Mouse (Mus musculus): ENCODE measurements around the gene Gli2. TPM values are rescaled to one million over a fixed set of nuclear protein-coding genes. Genes with fewer than 3 reads are reported as not detected.
A peak's percentile ranks its signal among the peaks of the same experiment; 100 is the strongest.

Gene Gli2
- polyA plus RNA-seq, 1 experiment from 2014 or later, result 17.8 TPM

DNA sequence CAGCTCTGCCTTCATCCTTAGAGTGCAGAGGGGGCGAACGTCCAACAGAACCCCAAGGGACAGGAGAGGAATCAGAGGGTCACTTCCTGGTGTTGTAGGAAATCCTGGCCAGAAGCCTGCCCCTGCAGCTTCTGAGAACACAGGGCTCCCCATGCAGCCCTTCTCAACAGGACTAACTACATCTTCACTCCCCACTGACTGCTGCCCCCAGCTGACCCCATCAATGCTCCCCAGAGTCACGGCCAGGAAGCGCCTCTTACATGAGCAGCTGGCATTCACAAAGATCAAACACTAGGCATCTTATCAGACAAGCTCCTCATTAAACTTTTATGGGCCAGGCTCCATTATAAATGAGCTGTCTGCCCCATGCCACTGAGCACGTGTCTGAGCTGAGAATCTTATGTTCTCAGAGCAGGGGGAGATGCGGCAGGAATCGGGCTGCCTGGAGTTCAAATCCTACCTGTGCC lies 172.6 kb downstream of the Gli2 start:
- no peak overlapping the region for H3K27ac ChIP-seq (replicated peaks; ENCODE audit: low read depth, low read length)
- no peak for ATAC-seq (ENCODE audit: insufficient number of reproducible peaks, low FRiP score, low TSS enrichment, low read depth)

GRCm38 (mm10) chr1:118878291-118878690 lies 175.1 kb downstream of the Gli2 start:
- no peaks in the 10 kb centered on the region for H3K36me3 ChIP-seq (ENCODE audit: control insufficient read depth, insufficient read depth, low read length)
- no peaks in the 10 kb centered on the region for H3K9me3 ChIP-seq (ENCODE audit: control insufficient read depth, low read length)
- ATAC-seq (ENCODE audit: insufficient number of reproducible peaks, low FRiP score, low TSS enrichment, low read depth), result 0 out of 2 replicates have a peak, but pooled peaks have one; percentile 34
- H3K4me2 ChIP-seq (ENCODE audit: low read depth, severe bottlenecking), result no peak overlapping the region
- H3K9ac ChIP-seq (ENCODE audit: low read length), result no peak overlapping the region
- 14% methylated on average over 6 of the region's 6 CpGs for WGBS
- no peaks in the 10 kb centered on the region for H3K27me3 ChIP-seq (ENCODE audit: control insufficient read depth, insufficient read depth, low read length)
- H3K4me3 ChIP-seq (ENCODE audit: low read depth, low read length), result no peak overlapping the region
- H3K27ac ChIP-seq (replicated peaks; ENCODE audit: low read depth, low read length), result peak overlapping the region; percentile 68; the same call in 1 of the 2 replicates
- peaks cover 19% of the 10 kb centered on the region for H3K4me1 ChIP-seq (ENCODE audit: control insufficient read depth, insufficient read depth, low read length)
- peak; percentile 68 for DNase-seq (ENCODE audit: low spot score)

More for the DNA sequence above, 172.6 kb downstream of the Gli2 start:
- Histone ChIP-seq H3K4me3 (ENCODE audit: low read depth, low read length) (no peak overlapping the region), H3K9me3 (ENCODE audit: control insufficient read depth, low read length) (no peaks in the 10 kb centered on the region), H3K9ac (ENCODE audit: low read length) (no peak overlapping the region), H3K36me3 (ENCODE audit: control insufficient read depth, insufficient read depth, low read length) (no peaks in the 10 kb centered on the region), H3K27me3 (ENCODE audit: control insufficient read depth, insufficient read depth, low read length) (no peaks in the 10 kb centered on the region), H3K4me1 (ENCODE audit: control insufficient read depth, insufficient read depth, low read length) (peaks cover 19% of the 10 kb centered on the region), H3K4me2 (ENCODE audit: low read depth, severe bottlenecking) (no peak overlapping the region)
- WGBS, result 24% methylated on average over 7 of the region's 7 CpGs
- DNase-seq (ENCODE audit: low spot score), result peak; percentile 42

DNA sequence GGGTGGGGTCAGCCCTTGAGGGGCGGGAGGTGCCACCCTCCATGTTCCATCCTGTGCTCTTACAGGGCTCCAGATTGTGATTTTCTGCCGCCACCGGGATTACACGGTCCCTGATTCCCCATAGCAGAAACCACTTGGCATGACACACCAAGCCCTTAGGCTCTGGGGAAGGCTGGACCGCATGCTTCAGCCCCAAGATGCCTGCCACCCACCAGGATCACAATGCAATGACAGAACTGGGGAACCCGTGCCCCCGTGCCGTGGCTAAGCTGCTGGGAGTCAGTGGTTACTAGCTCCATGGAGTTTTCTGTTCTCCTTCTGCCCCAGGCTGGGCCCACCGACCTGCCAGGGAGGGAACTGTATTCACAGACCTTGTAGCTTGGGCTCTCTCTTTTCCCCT lies 178.2 kb downstream of the Gli2 start:
- Histone ChIP-seq H3K4me2 (ENCODE audit: low read depth, severe bottlenecking) (no peak overlapping the region), H3K4me3 (ENCODE audit: low read depth, low read length) (no peak overlapping the region), H3K36me3 (ENCODE audit: control insufficient read depth, insufficient read depth, low read length) (no peaks in the 10 kb centered on the region; the same call in 1 of the 2 replicates), H3K9ac (ENCODE audit: low read length) (no peak overlapping the region), H3K27me3 (ENCODE audit: control insufficient read depth, insufficient read depth, low read length) (no peaks in the 10 kb centered on the region), H3K4me1 (ENCODE audit: control insufficient read depth, insufficient read depth, low read length) (peaks cover 14% of the 10 kb centered on the region), H3K27ac (replicated peaks; ENCODE audit: low read depth, low read length) (no peak overlapping the region), H3K9me3 (ENCODE audit: control insufficient read depth, low read length) (no peaks in the 10 kb centered on the region)
- ATAC-seq (ENCODE audit: insufficient number of reproducible peaks, low FRiP score, low TSS enrichment, low read depth) (no peak), DNase-seq (ENCODE audit: low spot score) (no peak)
- 91% methylated on average over 9 of the region's 9 CpGs for WGBS

DNA sequence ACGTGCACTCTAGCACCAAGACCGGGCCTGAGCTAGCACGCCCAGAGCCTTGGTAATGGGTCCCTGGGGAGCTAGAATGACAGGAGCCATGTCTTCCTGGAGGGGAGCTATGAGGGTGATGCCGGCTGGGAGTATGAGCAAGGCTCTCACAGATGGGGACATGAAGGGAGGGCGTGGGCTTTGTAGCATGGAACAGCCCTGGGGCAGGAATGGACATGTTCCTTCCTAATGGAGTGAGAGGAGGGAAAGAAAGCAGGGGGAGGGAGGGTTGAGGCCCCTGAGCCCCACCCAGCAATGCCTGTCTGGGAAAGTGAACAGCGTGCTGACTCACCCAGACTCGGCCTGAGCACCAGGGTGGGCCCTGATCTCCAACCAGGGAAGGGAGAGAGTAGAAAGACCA lies 179.9 kb downstream of the Gli2 start:
- no peaks in the 10 kb centered on the region for H3K27me3 ChIP-seq (ENCODE audit: control insufficient read depth, insufficient read depth, low read length)
- DNase-seq (ENCODE audit: low spot score) (no peak), ATAC-seq (ENCODE audit: insufficient number of reproducible peaks, low FRiP score, low TSS enrichment, low read depth) (no peak)
- H3K4me3 ChIP-seq (ENCODE audit: low read depth, low read length), result no peak overlapping the region
- H3K4me1 ChIP-seq (ENCODE audit: control insufficient read depth, insufficient read depth, low read length), result peaks cover 5% of the 10 kb centered on the region; the same call in 1 of the 2 replicates
- H3K4me2 ChIP-seq (ENCODE audit: low read depth, severe bottlenecking), result no peak overlapping the region
- no peak overlapping the region for H3K27ac ChIP-seq (replicated peaks; ENCODE audit: low read depth, low read length)
- no peak overlapping the region for H3K9ac ChIP-seq (ENCODE audit: low read length)
- H3K9me3 ChIP-seq (ENCODE audit: control insufficient read depth, low read length), result no peaks in the 10 kb centered on the region
- H3K36me3 ChIP-seq (ENCODE audit: control insufficient read depth, insufficient read depth, low read length), result no peaks in the 10 kb centered on the region; the same call in 1 of the 2 replicates
- 73% methylated on average over 7 of the region's 7 CpGs for WGBS

DNA sequence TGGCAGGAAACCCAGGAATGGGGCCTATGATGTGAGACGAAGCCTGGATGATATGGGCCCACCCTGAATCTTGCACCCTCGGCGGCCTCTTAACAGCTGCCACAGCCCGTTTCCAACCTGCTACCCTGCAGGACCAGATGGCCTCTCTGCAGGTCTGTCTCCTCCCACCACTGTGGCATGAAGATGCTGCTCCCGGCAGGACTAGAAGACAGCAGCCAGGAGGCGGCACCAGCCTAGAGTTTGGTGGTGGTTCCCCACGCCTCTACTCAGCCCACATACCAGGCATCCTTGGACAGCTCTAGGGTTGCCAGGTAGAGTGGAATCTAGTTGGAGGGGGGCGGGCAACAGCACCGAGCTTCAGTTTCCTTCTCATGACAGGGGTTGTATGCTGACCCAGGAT lies 188.7 kb downstream of the Gli2 start:
- Histone ChIP-seq H3K4me3 (ENCODE audit: low read depth, low read length) (no peak overlapping the region), H3K27ac (replicated peaks; ENCODE audit: low read depth, low read length) (no peak overlapping the region), H3K4me1 (ENCODE audit: control insufficient read depth, insufficient read depth, low read length) (no peaks in the 10 kb centered on the region), H3K4me2 (ENCODE audit: low read depth, severe bottlenecking) (no peak overlapping the region; the same call in 1 of the 2 replicates), H3K27me3 (ENCODE audit: control insufficient read depth, insufficient read depth, low read length) (no peaks in the 10 kb centered on the region), H3K36me3 (ENCODE audit: control insufficient read depth, insufficient read depth, low read length) (peaks cover 7% of the 10 kb centered on the region), H3K9me3 (ENCODE audit: control insufficient read depth, low read length) (no peaks in the 10 kb centered on the region), H3K9ac (ENCODE audit: low read length) (no peak overlapping the region)
- 64% methylated on average over 9 of the region's 9 CpGs for WGBS
- DNase-seq (ENCODE audit: low spot score) (no peak), ATAC-seq (ENCODE audit: insufficient number of reproducible peaks, low FRiP score, low TSS enrichment, low read depth) (no peak)

DNA sequence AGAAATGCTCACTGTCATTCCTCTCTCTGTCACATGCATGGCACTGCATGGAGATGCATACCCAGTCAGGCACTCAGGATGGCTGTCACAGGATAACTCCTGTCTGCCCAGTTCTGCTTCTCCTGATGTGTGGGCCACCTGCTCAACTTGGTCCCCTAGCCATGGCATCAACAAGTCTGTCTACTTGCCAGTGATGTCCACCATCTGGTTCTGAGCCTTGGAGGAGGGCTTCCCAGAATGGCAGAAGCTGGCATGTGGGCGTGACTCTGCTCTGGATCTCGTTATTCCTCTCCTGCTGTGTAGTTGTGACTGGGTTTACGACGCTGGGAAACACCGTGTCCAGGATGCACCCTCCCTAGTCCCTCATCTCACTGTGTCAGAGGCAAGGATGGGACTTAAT lies 189.4 kb downstream of the Gli2 start:
- Histone ChIP-seq H3K4me3 (ENCODE audit: low read depth, low read length) (no peak overlapping the region), H3K36me3 (ENCODE audit: control insufficient read depth, insufficient read depth, low read length) (peaks cover 7% of the 10 kb centered on the region), H3K4me2 (ENCODE audit: low read depth, severe bottlenecking) (no peak overlapping the region), H3K9me3 (ENCODE audit: control insufficient read depth, low read length) (no peaks in the 10 kb centered on the region), H3K9ac (ENCODE audit: low read length) (no peak overlapping the region), H3K4me1 (ENCODE audit: control insufficient read depth, insufficient read depth, low read length) (0 out of 2 replicates have a peak, but pooled peaks cover under 1% of the 10 kb centered on the region), H3K27ac (replicated peaks; ENCODE audit: low read depth, low read length) (no peak overlapping the region), H3K27me3 (ENCODE audit: control insufficient read depth, insufficient read depth, low read length) (no peaks in the 10 kb centered on the region)
- ATAC-seq (ENCODE audit: insufficient number of reproducible peaks, low FRiP score, low TSS enrichment, low read depth) (no peak), DNase-seq (ENCODE audit: low spot score) (no peak)
- 47% methylated on average over 5 of the region's 5 CpGs for WGBS

GRCm38 (mm10) chr1:118858101-118858500 lies 195.3 kb downstream of the Gli2 start:
- ATAC-seq (ENCODE audit: insufficient number of reproducible peaks, low FRiP score, low TSS enrichment, low read depth) (no peak), DNase-seq (ENCODE audit: low spot score) (no peak)
- Histone ChIP-seq H3K36me3 (ENCODE audit: control insufficient read depth, insufficient read depth, low read length) (peaks cover 2% of the 10 kb centered on the region), H3K27me3 (ENCODE audit: control insufficient read depth, insufficient read depth, low read length) (no peaks in the 10 kb centered on the region), H3K4me1 (ENCODE audit: control insufficient read depth, insufficient read depth, low read length) (0 out of 2 replicates have a peak, but pooled peaks cover 2% of the 10 kb centered on the region), H3K4me3 (ENCODE audit: low read depth, low read length) (no peak overlapping the region), H3K27ac (replicated peaks; ENCODE audit: low read depth, low read length) (no peak overlapping the region), H3K9me3 (ENCODE audit: control insufficient read depth, low read length) (no peaks in the 10 kb centered on the region), H3K9ac (ENCODE audit: low read length) (no peak overlapping the region), H3K4me2 (ENCODE audit: low read depth, severe bottlenecking) (no peak overlapping the region)
- 20% methylated on average over 9 of the region's 9 CpGs for WGBS

GRCm38 (mm10) chr1:118830658-118831057 lies 222.8 kb downstream of the Gli2 start:
- ATAC-seq (ENCODE audit: insufficient number of reproducible peaks, low FRiP score, low TSS enrichment, low read depth), result no peak
- Histone ChIP-seq H3K27ac (replicated peaks; ENCODE audit: low read depth, low read length) (no peak overlapping the region), H3K4me3 (ENCODE audit: low read depth, low read length) (no peak overlapping the region), H3K9ac (ENCODE audit: low read length) (no peak overlapping the region), H3K27me3 (ENCODE audit: control insufficient read depth, insufficient read depth, low read length) (no peaks in the 10 kb centered on the region), H3K9me3 (ENCODE audit: control insufficient read depth, low read length) (no peaks in the 10 kb centered on the region), H3K36me3 (ENCODE audit: control insufficient read depth, insufficient read depth, low read length) (peaks cover 4% of the 10 kb centered on the region; the same call in 1 of the 2 replicates), H3K4me1 (ENCODE audit: control insufficient read depth, insufficient read depth, low read length) (peaks cover 7% of the 10 kb centered on the region; the same call in 1 of the 2 replicates), H3K4me2 (ENCODE audit: low read depth, severe bottlenecking) (no peak overlapping the region)
- DNase-seq (ENCODE audit: low spot score), result no peak
- WGBS, result 70% methylated on average over 5 of the region's 5 CpGs

- Histone ChIP-seq H3K4me1 (ENCODE audit: control insufficient read depth, insufficient read depth, low read length) (peaks cover 20% of the 10 kb centered on the region), H3K9me3 (ENCODE audit: control insufficient read depth, low read length) (no peaks in the 10 kb centered on the region), H3K27ac (replicated peaks; ENCODE audit: low read depth, low read length) (peak overlapping the region; percentile 14), H3K36me3 (ENCODE audit: control insufficient read depth, insufficient read depth, low read length) (no peaks in the 10 kb centered on the region), H3K9ac (ENCODE audit: low read length) (no peak overlapping the region), H3K4me2 (ENCODE audit: low read depth, severe bottlenecking) (no peak overlapping the region), H3K27me3 (ENCODE audit: control insufficient read depth, insufficient read depth, low read length) (no peaks in the 10 kb centered on the region), H3K4me3 (ENCODE audit: low read depth, low read length) (no peak overlapping the region)
- WGBS, result 46% methylated on average over 11 of the region's 11 CpGs
- ATAC-seq (ENCODE audit: insufficient number of reproducible peaks, low FRiP score, low TSS enrichment, low read depth) (0 out of 2 replicates have a peak, but pooled peaks have one; percentile 22), DNase-seq (ENCODE audit: low spot score) (peak; percentile 61)
Observed at GRCm38 (mm10) chr1:118826614-118827013, 226.8 kb downstream of the Gli2 start.

All from limb, embryonic 11.5 days (tissue).